Mouse (Mus musculus) liver, adult 2 months (tissue): ENCODE results near the gene Galnt2. TPM values are rescaled to one million over a fixed set of nuclear protein-coding genes. Genes with fewer than 3 reads are reported as not detected.

Experiments
- DNase-seq: peaks from one replicate; pipeline ENCODE4 v3.0.0-alpha.2; 2011; ENCODE audit warnings: low read depth, low spot score; ENCODE audit errors: extremely low read depth
- H3K27ac ChIP-seq: fragments of 200-500 bp; replicated peaks from 2 replicates; pipeline ENCODE4 v1.5.1; 2012; ENCODE audit warnings: low read depth, mild to moderate bottlenecking, control low read depth, inconsistent platforms, low read length; ENCODE audit not compliant: insufficient read depth
- H3K27me3 ChIP-seq: fragments of 200-500 bp; 2 replicates; pipeline ENCODE4 v1.6.1; 2012; ENCODE audit warnings: mild to moderate bottlenecking, moderate library complexity, low read length, inconsistent platforms; ENCODE audit not compliant: control insufficient read depth, insufficient read depth
- H3K36me3 ChIP-seq: fragments of 200-500 bp; 2 replicates; pipeline ENCODE4 v1.6.1; 2012; ENCODE audit warnings: low read length, inconsistent platforms; ENCODE audit not compliant: control insufficient read depth, insufficient read depth
- H3K4me1 ChIP-seq: fragments of 200-500 bp; 2 replicates; pipeline ENCODE4 v1.6.1; 2011; ENCODE audit warnings: low read length; ENCODE audit not compliant: control insufficient read depth, insufficient read depth
- H3K4me3 ChIP-seq: fragments of 200-500 bp; 2 replicates; pipeline ENCODE4 v1.5.1; 2011; ENCODE audit warnings: low read depth, mild to moderate bottlenecking, control low read depth, low read length, moderate library complexity; ENCODE audit not compliant: insufficient read depth
- H3K79me2 ChIP-seq: fragments of 200-500 bp; 2 replicates; pipeline ENCODE4 v1.6.1; 2012; ENCODE audit warnings: inconsistent platforms, mild to moderate bottlenecking, low read length, moderate library complexity; ENCODE audit not compliant: control insufficient read depth, insufficient read depth
- H3K9ac ChIP-seq: fragments of 200-500 bp; 2 replicates; pipeline ENCODE4 v1.6.1; 2012; ENCODE audit warnings: low read depth, mild to moderate bottlenecking, control low read depth, inconsistent platforms, low read length
- CTCF ChIP-seq: fragments of 200-500 bp; IDR thresholded peaks from 2 replicates; pipeline ENCODE4 v1.5.1; 2011; ENCODE audit warnings: low read depth, low read length, control low read depth
- POLR2A ChIP-seq: fragments of 200-500 bp; IDR thresholded peaks from 2 replicates; pipeline ENCODE4 v1.6.1; 2011; ENCODE audit warnings: low read length, control low read depth; ENCODE audit not compliant: insufficient read depth; ENCODE audit errors: extremely low read depth
- WGBS: fragments of 180-500 bp; shearing (Covaris S2); methylation state at CpG from one replicate; pipeline ENCODE4 v1.1.7; 2018; 5-methylcytosine and 5-hydroxymethylcytosine counted together
- polyA plus RNA-seq: library from polyadenylated mRNA; depleted of rRNA; stranded (reverse); fragments of >200 nt; gene quantifications from 2 replicates; pipeline ENCODE4 v1.2.3, GENCODE M21; 2012
- total RNA-seq: library from RNA; depleted of rRNA; stranded (reverse); fragments of >200 nt; gene quantifications from 2 replicates; pipeline ENCODE4 v1.2.3, GENCODE M21; 2014

Gene Galnt2
- total and polyA plus RNA-seq, 2 experiments = 7.3 to 9.3 TPM

DNA sequence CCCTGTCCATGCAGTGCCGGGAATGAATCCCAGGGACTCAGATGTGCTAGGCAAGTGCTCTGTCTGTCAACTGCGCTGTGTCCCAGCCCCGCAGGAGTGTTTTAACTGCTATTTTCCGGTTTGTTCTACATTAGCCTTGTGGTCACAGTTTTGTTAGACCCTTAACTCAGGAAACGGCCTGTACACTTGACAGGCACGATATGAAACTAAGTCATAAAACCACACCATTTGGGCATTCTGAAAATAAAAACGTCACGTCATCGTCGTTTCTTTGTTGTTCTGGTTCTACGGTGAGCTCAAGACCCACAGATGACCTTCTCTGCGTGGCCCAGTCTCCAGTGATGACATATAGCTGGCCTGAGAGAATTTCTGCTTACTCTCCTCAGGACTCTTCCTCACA, 40.3 kb downstream of the Galnt2 start:
- peaks cover 44% of the 10 kb centered on the region; the same call in 1 of the 2 replicates for H3K79me2 ChIP-seq
- 85% methylated on average over 12 of the region's 12 CpGs for WGBS
- H3K4me3 ChIP-seq = no peak overlapping the region
- H3K4me1 ChIP-seq = peaks cover 33% of the 10 kb centered on the region
- H3K36me3 ChIP-seq = no peaks in the 10 kb centered on the region
- DNase-seq = no peak
- no peaks in the 10 kb centered on the region for H3K27me3 ChIP-seq
- H3K9ac ChIP-seq = no peak overlapping the region
- TF ChIP-seq CTCF = no peak
- no peak for TF ChIP-seq POLR2A
- H3K27ac ChIP-seq = no peak overlapping the region

DNA sequence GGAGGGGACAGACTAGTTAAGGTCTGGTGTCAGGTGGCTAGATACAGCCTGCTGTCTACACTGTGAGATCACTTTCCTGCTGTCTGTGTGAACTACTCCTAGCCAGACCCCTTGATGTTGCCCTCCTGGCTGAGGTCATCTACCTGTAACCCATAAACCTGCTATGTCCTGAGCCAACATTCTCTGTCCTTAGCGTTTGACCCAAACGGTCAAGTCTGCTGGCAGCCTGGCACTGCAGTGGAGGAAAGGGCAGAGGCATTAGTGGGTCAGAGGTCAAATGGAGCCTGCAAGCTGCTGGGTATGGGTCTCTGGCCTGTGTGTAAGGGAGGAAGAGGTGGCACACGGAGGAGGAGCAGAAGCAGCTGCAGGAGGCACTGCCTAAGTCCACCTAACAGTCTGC, 41.6 kb downstream of the Galnt2 start:
- peaks cover 32% of the 10 kb centered on the region for H3K4me1 ChIP-seq
- TF ChIP-seq CTCF (no peak), POLR2A (no peak)
- WGBS = 15% methylated on average over 3 of the region's 3 CpGs
- H3K36me3 ChIP-seq = no peaks in the 10 kb centered on the region
- peak overlapping the region; percentile 63 for H3K27ac ChIP-seq
- H3K9ac ChIP-seq = no peak overlapping the region; the same call in 1 of the 2 replicates
- peak; percentile 96 for DNase-seq
- H3K4me3 ChIP-seq = no peak overlapping the region
- H3K27me3 ChIP-seq = no peaks in the 10 kb centered on the region
- peaks cover 45% of the 10 kb centered on the region; the same call in 1 of the 2 replicates for H3K79me2 ChIP-seq

DNA sequence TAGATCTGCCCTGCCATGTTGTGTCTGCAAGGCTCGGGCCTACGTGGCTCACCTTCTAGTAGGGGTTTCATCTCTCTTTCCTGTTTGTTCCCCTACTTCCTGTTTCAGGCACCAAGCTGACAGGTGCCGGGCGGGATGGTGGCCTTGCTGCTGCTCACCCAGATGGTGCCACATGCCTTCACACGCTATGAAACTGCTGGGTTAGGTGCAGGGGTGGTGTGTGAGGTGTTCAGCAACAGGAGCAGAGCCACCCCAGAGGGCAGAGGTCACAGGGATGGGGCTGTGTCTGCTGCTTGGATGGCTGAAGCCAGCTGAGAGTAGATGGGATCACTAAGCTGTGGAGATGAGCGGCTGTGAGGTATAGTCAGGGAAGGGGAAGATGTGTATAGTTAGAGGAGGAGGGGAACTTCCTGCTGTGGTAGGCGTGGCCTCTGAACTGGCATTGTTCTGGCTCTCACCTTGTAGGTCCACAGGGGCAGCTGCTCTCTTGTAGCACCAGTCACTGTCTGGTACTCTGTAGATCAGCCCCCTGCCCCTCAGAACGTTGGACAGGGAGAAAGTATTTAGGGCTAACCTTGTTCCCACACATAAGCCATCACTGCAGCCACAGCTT, 42.5 kb downstream of the Galnt2 start:
- Histone ChIP-seq H3K4me3 (no peak overlapping the region), H3K79me2 (peaks cover 44% of the 10 kb centered on the region; the same call in 1 of the 2 replicates), H3K27me3 (no peaks in the 10 kb centered on the region), H3K36me3 (no peaks in the 10 kb centered on the region), H3K9ac (no peak overlapping the region), H3K27ac (peak overlapping the region; percentile 63), H3K4me1 (peaks cover 37% of the 10 kb centered on the region)
- 71% methylated on average over 8 of the region's 8 CpGs for WGBS
- no peak for DNase-seq
- no peak for TF ChIP-seq CTCF
- TF ChIP-seq POLR2A = no peak

DNA sequence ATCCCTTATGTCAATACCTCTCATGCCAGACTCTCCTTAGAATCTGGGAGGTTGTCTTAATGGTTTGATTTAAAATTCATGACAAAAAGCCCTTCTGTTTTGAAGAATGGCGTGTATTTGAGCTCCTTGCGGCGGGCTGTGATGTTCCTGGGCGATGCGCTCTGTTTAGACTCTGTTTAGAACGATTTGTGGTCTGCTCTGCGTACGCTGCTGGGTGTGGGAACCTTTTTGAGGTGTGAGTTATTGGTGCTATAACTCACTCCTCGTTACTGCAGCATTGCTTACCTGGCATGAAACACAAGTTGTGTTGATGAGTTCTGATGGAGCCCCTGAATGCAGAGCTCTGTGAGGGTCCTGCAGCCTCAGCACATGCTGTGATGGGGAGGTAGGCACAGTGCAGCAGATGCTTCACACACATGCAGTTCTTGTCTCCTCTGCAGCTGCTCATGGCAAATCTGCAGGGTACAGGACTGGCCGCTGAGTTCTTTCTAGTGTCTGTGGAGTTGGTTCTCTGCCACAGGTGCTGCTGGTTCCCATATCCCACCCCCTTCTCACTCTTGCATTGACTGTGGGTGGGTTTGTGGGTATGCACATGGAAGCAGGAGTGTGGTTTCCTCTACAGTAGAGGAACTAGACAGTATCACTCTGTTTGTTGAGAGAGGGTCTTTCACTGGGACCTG, 43.4 kb downstream of the Galnt2 start:
- H3K27ac ChIP-seq = no peak overlapping the region
- no peak overlapping the region for H3K9ac ChIP-seq
- no peaks in the 10 kb centered on the region for H3K36me3 ChIP-seq
- WGBS = 90% methylated on average over 10 of the region's 10 CpGs
- peaks cover 40% of the 10 kb centered on the region for H3K4me1 ChIP-seq
- H3K27me3 ChIP-seq = no peaks in the 10 kb centered on the region
- no peak for DNase-seq
- H3K79me2 ChIP-seq = peaks cover 41% of the 10 kb centered on the region; the same call in 1 of the 2 replicates
- TF ChIP-seq CTCF (no peak), POLR2A (no peak)
- no peak overlapping the region for H3K4me3 ChIP-seq

DNA sequence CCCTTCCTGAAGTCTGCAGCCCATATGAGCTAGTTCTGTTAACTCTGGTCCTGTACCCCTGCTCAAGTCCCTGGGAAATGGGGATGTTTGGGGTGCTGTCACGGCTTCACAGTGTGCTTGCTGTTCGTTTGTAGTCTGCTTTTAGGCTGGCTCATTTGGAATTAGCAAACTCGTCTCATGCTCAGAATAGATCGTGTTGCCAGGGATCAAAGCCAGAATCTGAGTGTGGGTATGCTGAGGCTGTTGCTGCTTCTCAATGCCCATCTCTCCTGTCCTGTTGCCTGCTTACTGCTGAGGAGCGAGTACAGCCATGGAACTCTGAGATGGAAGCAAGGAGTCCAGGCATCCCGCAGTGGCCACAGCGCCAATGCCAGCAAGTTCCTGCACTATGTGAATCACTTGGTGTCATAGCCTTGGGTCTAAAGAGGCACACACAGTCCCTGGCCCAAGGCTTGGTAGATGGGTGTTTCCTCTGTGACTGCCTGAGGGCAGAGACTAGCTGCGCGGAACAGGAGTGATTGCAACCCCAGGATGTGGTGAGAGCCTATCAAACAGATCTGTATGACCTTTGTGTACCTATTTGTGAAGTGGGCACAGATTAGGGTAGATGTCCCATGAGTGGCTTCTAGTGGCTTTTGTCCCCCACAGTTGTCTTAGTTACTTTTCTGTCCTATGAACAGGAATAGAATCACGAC, 44.3 kb downstream of the Galnt2 start:
- no peaks in the 10 kb centered on the region for H3K36me3 ChIP-seq
- 66% methylated on average over 10 of the region's 10 CpGs for WGBS
- no peak for TF ChIP-seq CTCF
- no peak for TF ChIP-seq POLR2A
- 0 out of 2 replicates have a peak overlapping the region, but pooled peaks have one; percentile 6 for H3K27ac ChIP-seq
- peak; percentile 55 for DNase-seq
- peaks cover 48% of the 10 kb centered on the region; the same call in 1 of the 2 replicates for H3K79me2 ChIP-seq
- H3K27me3 ChIP-seq = no peaks in the 10 kb centered on the region
- H3K9ac ChIP-seq = no peak overlapping the region
- peaks cover 48% of the 10 kb centered on the region for H3K4me1 ChIP-seq
- H3K4me3 ChIP-seq = no peak overlapping the region
